Mouse (Mus musculus): ENCODE results near the gene Gm12166.

- no peak for TF ChIP-seq POLR2A (IDR thresholded peaks at IDR 0.05; ENCODE audit: insufficient read depth, low read depth, low read length)
- no peak for TF ChIP-seq CTCF (IDR thresholded peaks at IDR 0.05)
- no peak for TF ChIP-seq EP300 (IDR thresholded peaks at IDR 0.05; ENCODE audit: insufficient read depth, low read depth, low read length)
These were observed 31.3 kb upstream of the Gm12166 start for GRCm38 (mm10) chr11:46083405-46083804.

All from heart, adult 2 months (tissue).